Comparison of ENCODE assay signal across 20 mouse cellular contexts in genomic region chr3:16803603-16804002, GRCm38 (mm10).
"Had no signal": no experiment of that assay in that cellular context is flagged by ENCODE, and none has a peak within 500 bp of the region (broad histone marks: within the 10 kb centered on the region; RNA-seq: fewer than 3 reads in every experiment).

No protein-coding gene starts in this region.

- H3K4me1 ChIP-seq: liver, embryonic 13.5 days; liver, embryonic 15.5 days; lung, embryonic 15.5 days; midbrain, embryonic 10.5 days; neural tube, embryonic 13.5 days; neural tube, embryonic 15.5 days had no signal

- ATAC-seq: liver, postnatal 0 days had no signal

- H3K4me2 ChIP-seq: liver, embryonic 11.5 days; liver, embryonic 13.5 days; liver, embryonic 15.5 days; lung, embryonic 15.5 days; neural tube, embryonic 13.5 days; neural tube, embryonic 15.5 days had no signal

- H3K36me3 ChIP-seq: liver, embryonic 13.5 days; liver, embryonic 15.5 days; lung, embryonic 15.5 days; midbrain, embryonic 10.5 days; neural tube, embryonic 13.5 days; neural tube, embryonic 15.5 days had no signal

- H3K27ac ChIP-seq: liver, embryonic 13.5 days; liver, embryonic 15.5 days; lung, embryonic 15.5 days; midbrain, embryonic 10.5 days; neural tube, embryonic 13.5 days; neural tube, embryonic 15.5 days had no signal

- H3K9ac ChIP-seq: liver, embryonic 13.5 days; liver, embryonic 15.5 days; liver, postnatal 0 days; lung, embryonic 15.5 days; neural tube, embryonic 13.5 days; neural tube, embryonic 15.5 days had no signal

- H3K27me3 ChIP-seq: liver, embryonic 13.5 days; liver, embryonic 15.5 days; lung, embryonic 15.5 days; neural tube, embryonic 13.5 days; neural tube, embryonic 15.5 days had no signal

- DNase-seq: liver, embryonic 13.5 days; liver, postnatal 0 days; lung, adult 2 months; lung, postnatal 10 days; lung, postnatal 4 days; retina, postnatal 1 day; right cerebral cortex, adult 18-20 months; right cerebral cortex, postnatal 25 days; right cerebral cortex, postnatal 4 days; spleen, adult 18-20 months; thymus, adult 18-20 months; thymus, postnatal 14 days; thymus, postnatal 36 days had no signal

- H3K4me3 ChIP-seq: liver, embryonic 13.5 days; liver, embryonic 15.5 days; lung, embryonic 15.5 days; midbrain, embryonic 10.5 days; myocyte; neural tube, embryonic 13.5 days; neural tube, embryonic 15.5 days had no signal

- H3K9me3 ChIP-seq: liver, embryonic 13.5 days; liver, embryonic 15.5 days; lung, embryonic 15.5 days; midbrain, embryonic 10.5 days; neural tube, embryonic 13.5 days; neural tube, embryonic 15.5 days had no signal
